Mouse (Mus musculus) right cerebral cortex, postnatal 36 days (tissue): ENCODE data around the gene Hyal1.
A peak's percentile ranks its signal among the peaks of the same experiment; 100 is the strongest.
"Not testable (repeated sequence)": the region's sequence is repeated elsewhere in the genome, so short reads cannot be mapped to it uniquely, and the experiment has no call there.

Source experiments
- DNase-seq, 2 experiments: peaks; one replicate each; pipeline ENCODE4 v3.0.0; 2022; ENCODE audit warnings: low spot score in 2 of 2, mixed read lengths in 1 of 2

Gene Hyal1

GRCm38 (mm10) chr9:107571534-107572326 is 5.0 kb upstream of the Hyal1 start:
- DNase-seq = no peak

DNA sequence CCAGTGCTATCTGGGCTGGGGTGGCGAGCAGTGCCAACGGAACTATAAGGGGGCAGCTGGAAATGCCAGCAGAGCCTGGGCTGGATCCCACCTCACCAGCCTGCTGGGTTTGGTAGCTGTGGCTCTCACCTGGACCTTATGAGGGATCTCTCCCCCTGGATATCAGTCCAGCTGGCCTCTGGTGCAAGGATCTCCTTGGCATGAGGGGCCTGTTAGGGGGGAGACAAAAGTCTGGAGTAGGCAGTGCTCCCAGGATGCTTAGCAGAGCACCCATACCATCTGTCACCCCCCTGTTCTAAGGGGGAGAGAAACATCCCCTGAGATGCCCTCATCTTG is 4.4 kb upstream of the Hyal1 start:
- DNase-seq = no peak

- not testable (repeated sequence) for DNase-seq
Observed at GRCm38 (mm10) chr9:107573774-107574173, 3.0 kb upstream of the Hyal1 start.

DNA sequence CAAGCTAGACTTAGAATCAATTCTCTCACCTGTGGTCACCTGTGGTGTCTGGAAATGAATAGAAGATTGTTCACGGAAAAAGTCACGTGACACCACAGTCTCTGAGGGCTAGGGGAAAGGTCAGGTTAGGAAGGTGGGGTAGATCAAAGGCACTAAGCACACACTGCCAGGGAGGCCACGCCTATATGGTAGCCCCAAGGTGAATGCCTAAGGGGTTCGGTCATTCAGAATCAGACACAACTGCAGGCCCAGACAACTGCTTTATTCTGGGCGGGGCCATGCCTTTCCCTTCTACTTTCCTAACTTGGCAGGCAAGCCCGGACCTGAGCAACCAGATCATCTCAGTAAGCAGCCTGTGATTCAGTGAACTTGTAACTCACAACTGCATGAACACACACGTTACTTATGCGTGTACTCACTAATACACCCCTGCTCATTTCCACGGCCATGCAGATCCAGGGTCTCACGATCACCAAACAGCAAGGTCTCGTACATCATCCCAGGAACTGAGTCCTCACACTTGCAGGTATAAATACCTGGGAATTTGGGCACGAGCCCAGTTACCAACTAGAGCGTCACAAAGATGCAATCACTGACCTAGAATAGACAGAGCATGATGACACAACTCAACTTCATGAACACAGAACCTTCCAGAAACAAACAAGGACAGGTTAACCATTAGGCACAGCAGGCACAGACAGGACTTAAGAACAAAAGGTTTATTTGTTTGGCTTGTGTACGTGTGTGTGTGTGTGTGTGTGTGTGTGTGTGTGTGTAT is 959 bp upstream of the Hyal1 start:
- no peak for DNase-seq

- no peak for DNase-seq
Observed at GRCm38 (mm10) chr9:107577871-107578270, 1.1 kb downstream of the Hyal1 start.

GRCm38 (mm10) chr9:107578587-107578986 is 1.9 kb downstream of the Hyal1 start, which contains the start of gene Naa80:
Naa80 (plus strand) TSS chr9:107578887.
- DNase-seq = no peak

- DNase-seq = no peak
Observed at GRCm38 (mm10) chr9:107579023-107579900, 2.5 kb downstream of the Hyal1 start.

DNA sequence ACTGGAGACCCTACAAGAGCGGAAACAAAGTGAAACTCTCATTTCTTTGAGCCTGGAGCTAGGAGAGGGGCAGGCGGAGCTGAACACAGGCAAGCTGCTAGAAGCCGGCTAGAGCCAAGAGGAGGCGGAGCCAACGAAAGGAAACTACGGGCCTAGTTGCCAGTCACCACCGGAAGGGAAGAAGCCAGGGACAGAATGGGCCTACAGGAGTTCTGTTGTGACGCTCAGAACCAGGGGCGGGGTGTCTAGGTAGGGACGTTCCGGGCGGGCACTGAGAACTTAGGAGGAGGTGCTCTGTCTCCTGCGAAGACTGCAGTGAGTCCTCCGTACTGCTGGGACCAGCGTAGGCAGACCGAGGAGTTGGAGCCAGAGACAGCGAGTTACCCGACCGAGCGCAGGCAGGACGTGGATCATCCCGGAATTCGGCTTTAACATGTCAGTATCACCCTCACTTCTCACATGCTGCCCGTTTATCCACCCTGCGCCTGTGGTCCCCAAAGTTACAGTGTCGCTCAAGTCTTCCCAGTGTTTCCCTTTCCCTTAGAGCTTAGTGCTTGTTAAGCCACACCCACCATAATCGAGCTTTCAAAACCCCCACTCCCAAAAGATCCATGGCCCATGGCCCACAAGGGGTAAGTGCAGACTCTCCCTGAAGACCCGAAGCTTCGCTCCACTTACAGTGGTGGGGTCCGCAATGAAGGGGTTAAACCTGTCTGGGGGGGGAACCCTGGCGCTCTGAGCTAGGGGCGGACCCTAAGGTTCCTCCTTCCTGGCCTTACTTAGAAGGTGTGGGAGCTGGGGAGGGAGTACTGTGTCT is 4.0 kb downstream of the Hyal1 start, which contains the start of gene Hyal3:
TSS of gene Hyal3 (plus strand) at position 318 of the 817 bp plus-strand sequence.
- DNase-seq = peak; percentile 86 to 91

DNA sequence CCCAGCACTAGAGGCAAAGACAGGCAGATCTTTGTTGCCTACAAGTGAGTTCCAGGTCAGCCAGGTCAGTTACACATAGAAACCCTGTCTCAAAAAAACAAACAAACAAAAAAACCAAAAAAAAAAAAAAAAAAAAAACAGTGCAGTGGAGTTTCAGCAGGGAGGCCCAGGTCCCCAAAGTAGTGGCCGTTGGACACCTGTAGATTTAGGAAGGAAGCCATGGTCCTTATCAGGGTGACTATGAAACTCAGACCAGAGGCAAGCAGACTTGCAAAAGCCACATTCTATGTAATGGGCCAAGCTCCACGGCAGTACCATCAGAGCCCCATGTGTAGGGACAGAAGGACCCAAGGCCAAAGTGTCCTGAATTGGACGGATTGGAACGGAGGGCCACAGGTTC is 4.9 kb downstream of the Hyal1 start:
- no peak for DNase-seq

DNA sequence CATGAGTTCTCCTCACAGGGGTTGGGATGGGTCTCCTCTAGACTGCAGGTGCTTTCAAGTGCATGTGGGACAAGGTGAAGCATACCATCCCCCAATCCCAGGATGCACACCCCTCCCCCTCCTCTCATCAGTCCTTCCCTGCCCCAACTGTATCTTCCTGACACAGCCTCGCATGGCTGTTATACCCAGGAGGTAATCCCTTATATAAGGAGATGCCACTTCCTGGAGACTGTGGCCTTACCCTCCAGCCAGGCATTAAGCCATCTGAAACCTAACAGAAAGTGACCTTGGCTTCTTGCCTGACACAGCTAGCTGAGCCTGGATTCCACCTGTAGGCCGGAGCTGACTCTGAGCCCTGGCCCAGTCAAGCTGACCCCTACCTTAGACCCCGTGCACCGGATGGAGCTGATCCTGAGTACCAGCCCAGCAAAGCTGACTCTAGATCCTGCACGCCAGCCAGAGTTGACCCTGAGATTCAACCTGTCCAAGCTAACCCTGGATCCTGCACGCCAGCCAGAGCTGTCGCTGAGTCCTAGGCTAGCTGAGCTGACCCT is 5.9 kb downstream of the Hyal1 start:
- no peak for DNase-seq

- no peak for DNase-seq
Observed at GRCm38 (mm10) chr9:107583174-107583573, 6.4 kb downstream of the Hyal1 start.

DNA sequence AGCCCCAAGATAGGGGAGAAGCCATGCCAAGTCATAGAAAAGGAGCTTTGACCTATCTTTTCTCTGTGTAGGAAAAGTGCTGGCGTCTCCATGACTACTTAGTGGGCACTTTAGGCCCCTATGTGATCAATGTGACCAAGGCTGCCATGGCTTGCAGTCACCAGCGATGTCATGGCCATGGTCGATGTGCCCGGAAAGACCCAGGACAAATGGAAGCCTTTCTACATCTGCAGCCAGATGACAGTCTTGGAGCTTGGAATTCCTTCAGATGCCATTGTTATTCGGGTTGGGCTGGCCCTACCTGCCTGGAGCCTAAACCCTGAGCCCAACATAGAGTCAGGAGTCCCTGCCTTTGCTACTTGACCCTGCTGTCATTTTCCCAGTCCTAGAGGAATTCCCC is 9.8 kb downstream of the Hyal1 start:
- no peak for DNase-seq

- peak; percentile 99 for DNase-seq
Observed at GRCm38 (mm10) chr9:107586974-107587832, 10.5 kb downstream of the Hyal1 start, which contains the start of gene Ifrd2. Ifrd2 (plus strand) TSS chr9:107587642.

- no peak for DNase-seq
Observed at GRCm38 (mm10) chr9:107587833-107588639, 11.3 kb downstream of the Hyal1 start.

- DNase-seq = no peak
Observed at GRCm38 (mm10) chr9:107590058-107590772, 13.5 kb downstream of the Hyal1 start.

- DNase-seq = no peak
Observed at GRCm38 (mm10) chr9:107590773-107591060, 14.0 kb downstream of the Hyal1 start.

DNA sequence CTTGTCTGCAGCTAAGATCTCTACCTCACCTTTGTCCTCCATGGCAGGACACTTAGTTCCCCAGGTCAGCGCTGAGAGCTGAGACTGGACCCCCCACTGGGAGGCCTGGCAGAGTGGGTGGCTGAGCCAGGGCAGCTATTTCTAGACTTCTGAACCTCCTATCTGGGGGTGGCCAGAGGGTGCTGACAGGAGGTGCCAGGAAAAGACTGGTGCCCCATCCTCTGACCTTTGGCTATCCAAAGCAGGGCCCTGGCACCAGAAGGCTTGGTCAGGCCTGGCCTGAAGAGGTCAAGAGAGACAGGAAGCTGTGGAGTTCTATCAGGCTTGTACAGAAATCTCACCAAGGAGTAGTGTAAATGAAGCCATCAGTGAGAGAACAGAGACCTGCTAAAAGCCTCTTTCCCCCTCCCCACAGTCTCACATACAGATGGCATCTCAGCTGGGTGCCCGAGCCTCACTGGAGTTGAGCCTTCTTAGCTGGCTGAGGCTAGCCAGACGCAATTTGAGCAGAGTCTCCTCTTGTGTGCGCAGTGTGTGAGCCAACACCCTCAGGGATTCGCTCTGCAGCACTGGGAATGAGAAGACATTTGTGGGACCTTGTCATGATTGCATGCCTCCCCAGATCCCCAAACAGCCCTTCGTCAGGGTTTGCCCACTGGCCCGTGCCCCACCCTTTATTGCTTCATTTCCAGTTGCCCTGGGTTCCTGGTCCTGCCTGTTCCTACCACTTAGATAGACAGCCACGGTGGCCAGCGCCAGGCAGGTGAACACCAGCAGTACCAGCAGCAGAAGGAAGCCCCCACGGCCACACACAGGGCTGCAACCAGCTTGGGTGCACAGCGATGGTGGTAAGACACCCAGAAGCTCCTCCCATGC is 16.6 kb downstream of the Hyal1 start:
- no peak for DNase-seq
